Mouse (Mus musculus) left cerebral cortex, postnatal 4 days (tissue): Measurements from ENCODE around the gene Gm9918. TPM values are rescaled to one million over a fixed set of nuclear protein-coding genes. Genes with fewer than 3 reads are reported as not detected.
"Not testable (repeated sequence)": the region's sequence is repeated elsewhere in the genome, so short reads cannot be mapped to it uniquely, and the experiment has no call there.

Experiments
- DNase-seq: peaks from one replicate; pipeline ENCODE4 v3.0.0-alpha.2; 2022
- intact Hi-C: fragments of 180-260 bp; cut with DNase I; formaldehyde crosslinking; loops from one replicate; pipeline ENCODE4 v1.15.1; 2025
- total RNA-seq, 2 experiments: library from RNA; stranded (reverse); gene quantifications; 2 replicates each; pipeline ENCODE4 v1.2.3; 2021

Gene Gm9918
- not detected for total RNA-seq

- no peak for DNase-seq
- intact Hi-C loops, result no loop called here
These were observed at the start of gene Gm9918 for GRCm38 (mm10) chr15:102270274-102270960. Gene Gm9918 (plus strand): TSS chr15:102270563.

- DNase-seq, result no peak
- intact Hi-C loops, result loop anchor here (5.0 kb wide), 1 partner anchor 45 kb away; no protein-coding TSS in a partner anchor
These were observed 48.0 kb upstream of the Gm9918 start for GRCm38 (mm10) chr15:102222386-102222785.

DNA sequence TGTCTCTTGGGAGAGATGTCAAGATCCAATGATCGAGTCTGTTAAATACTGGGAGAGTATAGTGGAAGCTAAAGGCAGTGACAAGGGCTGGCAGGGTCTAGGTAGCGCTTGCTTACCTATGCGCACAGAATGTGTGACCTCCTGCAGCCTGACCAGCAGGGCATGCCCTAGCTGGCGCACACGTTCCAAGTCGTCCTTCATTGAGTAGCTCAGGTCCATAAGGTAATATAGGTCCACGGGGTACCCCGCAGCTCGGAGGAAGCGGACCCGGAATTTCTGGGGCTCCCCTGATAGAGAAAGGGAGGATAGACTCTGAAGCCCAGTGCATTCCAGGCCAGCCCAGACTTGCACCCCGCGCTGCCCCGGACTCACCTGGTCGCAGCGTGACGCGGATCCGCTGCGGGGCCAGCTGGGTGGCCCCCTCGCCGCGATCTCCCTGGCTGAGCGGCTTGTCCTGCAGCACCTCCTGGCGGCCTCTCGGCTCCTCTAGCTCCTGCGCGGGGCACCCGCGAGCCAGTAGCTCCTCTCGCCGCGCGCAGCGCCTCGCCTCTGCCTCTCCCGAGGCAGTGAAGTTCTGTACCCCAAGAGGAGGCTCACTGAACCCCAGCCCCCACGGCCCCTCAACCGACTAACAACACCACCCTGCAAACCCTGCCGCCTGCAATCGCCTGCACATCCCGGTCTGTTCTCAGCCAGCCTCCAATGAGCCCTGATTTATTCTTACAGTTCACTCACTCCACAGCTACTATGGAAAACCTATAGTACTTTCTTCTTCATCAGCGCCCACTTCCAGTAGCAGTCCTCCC lies 46.0 kb upstream of the Gm9918 start:
- peak; percentile 79 for DNase-seq

GRCm38 (mm10) chr15:102224992-102225617 lies 45.3 kb upstream of the Gm9918 start:
- intact Hi-C loops, result loop anchor here (5.0 kb wide), 1 partner anchor 48 kb away; no protein-coding TSS in a partner anchor
- no peak for DNase-seq

More for the DNA sequence above, 46.0 kb upstream of the Gm9918 start:
- intact Hi-C loops, result loop anchor here (5.0 kb wide), 1 partner anchor 47 kb away; no protein-coding TSS in a partner anchor

GRCm38 (mm10) chr15:102225619-102226018 lies 44.7 kb upstream of the Gm9918 start:
- intact Hi-C loops, DNase-seq: not testable (repeated sequence)

DNA sequence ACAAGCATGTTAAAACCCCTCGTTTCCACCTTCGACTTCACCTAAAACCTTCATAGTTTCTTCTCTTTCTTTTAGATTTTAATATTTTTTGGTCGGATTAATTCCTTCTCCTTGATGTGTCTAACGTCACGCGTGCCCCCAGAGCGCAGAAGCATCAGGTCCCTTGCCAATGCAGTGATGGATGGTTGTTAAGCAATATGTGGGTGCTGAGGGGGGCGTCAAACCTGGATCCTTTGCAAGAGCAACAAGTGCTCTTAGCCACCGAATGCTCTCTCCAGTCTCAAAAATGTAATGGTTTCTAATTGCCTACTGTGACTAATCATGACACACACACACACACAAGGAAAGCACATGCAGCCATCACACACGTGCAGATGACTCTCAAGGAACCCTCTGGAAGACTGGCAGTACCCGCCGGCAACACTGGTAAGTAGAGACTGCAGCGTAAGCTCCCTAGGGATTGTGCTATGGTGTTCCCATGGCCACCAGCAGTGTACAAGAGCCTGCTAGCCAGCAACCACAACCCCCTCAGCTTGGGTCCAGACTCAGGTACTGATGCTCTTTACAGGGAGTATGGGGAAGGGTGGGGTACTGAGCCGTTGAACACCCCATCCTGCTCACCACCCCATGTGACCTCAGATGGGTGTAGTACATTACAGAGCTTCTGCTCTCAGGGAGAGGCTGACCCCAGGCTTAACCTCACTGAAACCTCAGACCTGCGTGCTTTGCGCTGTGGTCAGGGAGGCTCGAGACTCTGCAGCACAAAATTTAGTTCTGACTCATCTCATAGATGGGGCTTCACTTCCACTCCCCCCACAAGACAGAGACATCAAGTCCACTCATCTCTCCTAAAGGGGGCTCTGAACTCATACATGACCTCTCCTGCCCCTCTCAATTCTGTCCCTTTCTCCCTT lies 39.7 kb upstream of the Gm9918 start:
- DNase-seq, result no peak
- intact Hi-C loops, result no loop called here

GRCm38 (mm10) chr15:102231748-102232147 lies 38.6 kb upstream of the Gm9918 start, which contains the start of gene Itgb7:
Gene Itgb7 (minus strand): TSS chr15:102231944.
- intact Hi-C loops, result no loop called here
- no peak for DNase-seq

GRCm38 (mm10) chr15:102232764-102233163 lies 37.6 kb upstream of the Gm9918 start:
- no peak for DNase-seq
- intact Hi-C loops, result no loop called here

DNA sequence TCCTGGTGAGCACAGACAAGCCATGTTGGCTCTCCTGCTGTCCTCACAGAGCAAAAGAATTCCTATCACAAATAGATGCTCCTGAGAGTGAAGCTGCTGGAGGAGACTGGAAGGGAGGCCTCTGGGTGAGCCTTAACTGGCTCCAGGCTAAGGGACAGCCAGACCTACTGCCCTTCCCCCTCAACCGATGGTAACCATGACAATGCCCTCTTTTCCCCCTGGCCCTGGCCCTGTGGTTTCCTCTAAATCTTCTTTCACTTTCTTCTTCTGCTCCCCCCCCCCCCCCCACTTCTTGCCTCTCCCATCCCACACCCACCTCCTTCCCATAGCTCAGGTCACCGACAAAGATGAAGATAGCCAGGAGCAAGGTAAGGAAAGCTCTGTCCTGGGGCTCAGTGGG lies 36.5 kb upstream of the Gm9918 start:
- DNase-seq, result no peak
- intact Hi-C loops, result no loop called here

DNA sequence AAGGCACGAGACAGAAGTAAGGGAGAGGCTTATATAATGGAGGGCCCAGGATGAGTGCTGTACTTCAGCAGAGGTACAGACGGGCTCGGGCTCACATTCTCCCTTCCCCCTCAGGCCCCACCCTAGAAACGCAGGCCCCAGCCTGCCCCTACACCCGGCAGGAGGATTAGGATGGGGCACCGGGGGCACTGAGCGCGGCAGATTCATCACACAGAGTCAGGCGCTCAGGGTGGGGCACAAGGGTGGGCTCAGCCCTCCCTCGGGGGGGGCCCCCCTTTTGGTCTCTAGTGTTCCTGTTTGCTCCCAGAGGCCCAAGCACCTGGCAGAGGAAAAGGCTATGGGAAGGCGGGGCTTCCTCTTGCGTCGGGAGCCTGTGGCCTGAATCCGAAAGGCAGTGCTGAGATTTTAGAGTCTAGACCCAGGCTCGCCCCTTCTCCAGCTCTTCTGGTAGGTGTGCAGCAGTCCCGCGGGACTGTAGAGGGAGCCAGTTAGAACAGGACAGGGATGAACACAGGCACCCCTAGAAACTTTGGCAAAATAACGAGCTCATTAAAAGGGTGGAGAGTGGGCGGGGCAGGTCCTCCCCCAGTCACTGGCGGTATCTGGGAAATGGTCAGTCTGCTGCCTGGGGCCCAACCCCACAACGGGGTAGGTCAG lies 34.9 kb upstream of the Gm9918 start:
- no peak for DNase-seq
- intact Hi-C loops, result no loop called here

GRCm38 (mm10) chr15:102238543-102239259 lies 31.7 kb upstream of the Gm9918 start:
- no peak for DNase-seq
- intact Hi-C loops, result no loop called here

GRCm38 (mm10) chr15:102239260-102239590 lies 31.1 kb upstream of the Gm9918 start:
- intact Hi-C loops, result no loop called here
- peak; percentile 87 for DNase-seq

DNA sequence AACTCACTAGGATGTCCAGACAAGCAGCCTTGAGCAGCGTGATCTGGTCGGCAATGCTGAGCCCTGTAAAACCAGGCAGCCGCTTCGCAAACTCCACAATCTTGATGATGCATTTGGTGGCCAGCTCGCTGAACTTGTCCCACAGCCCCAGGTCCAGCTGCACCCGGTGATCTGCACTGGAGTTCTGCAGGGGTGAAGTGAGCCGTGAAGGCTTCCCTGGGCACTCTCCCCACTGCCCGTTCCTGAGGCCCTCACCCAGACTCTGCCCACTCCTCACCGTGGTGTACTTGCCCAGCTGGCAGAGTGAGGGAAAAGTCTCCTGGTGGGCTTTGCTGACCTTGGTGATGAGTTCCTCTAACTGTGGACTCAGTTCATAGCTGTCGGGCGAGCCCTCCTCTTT lies 30.5 kb upstream of the Gm9918 start:
- intact Hi-C loops, result no loop called here
- DNase-seq, result no peak

- no peak for DNase-seq
- intact Hi-C loops, result no loop called here
These were observed 29.8 kb upstream of the Gm9918 start for GRCm38 (mm10) chr15:102240607-102241006.

DNA sequence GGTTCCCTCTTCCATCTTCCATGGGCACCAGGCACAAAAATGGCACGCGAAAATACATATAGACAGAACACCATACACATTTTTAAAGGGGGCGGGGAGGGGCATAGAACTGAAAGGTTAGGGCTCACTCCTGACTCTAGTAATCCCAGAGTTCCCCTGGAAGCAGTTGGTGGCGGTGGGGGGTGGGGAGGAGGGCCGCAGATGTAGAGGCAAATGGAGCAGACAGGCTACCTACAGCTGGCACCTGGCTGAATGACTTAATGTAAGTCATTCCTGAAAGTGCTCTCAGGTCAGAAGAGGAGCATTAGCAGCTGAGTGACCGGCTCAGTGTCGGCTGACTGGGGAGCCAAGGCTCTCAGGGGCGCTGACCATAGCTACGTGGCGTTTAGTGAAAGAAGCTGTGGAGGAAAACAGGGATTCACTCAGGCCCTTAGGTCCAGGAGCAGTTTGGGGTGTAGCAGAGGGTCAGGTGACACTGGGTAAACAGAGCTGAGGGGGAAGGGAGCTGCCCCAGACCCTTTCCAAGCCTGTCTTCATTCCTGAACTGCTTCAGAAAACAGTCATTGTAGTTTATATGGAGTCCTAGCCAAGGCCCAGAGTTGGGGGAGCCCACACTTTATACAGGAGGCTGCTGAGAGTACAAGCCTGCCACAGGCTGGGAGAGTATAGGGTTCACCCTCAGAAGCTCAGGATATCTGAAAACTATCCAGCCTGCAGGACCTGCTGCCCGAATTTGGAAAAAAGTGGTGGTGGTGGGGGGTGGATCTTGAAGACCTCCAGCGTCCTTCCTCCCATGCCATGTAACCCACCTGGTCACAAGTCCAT lies 27.7 kb upstream of the Gm9918 start:
- DNase-seq, result no peak
- intact Hi-C loops, result no loop called here

- intact Hi-C loops, result no loop called here
- DNase-seq, result no peak
These were observed 26.9 kb upstream of the Gm9918 start for GRCm38 (mm10) chr15:102243229-102244190.
